Mouse (Mus musculus) heart, embryonic 12.5 days (tissue): Measurements from ENCODE around the gene Myh9. TPM values are rescaled to one million over a fixed set of nuclear protein-coding genes. Genes with fewer than 3 reads are reported as not detected.

Experiments
- ATAC-seq: fragments of 200-750 bp; cut with Nextera tagmentation; 2 replicates; pipeline ENCODE4 v1.8.0; 2017; ENCODE audit warnings: moderate TSS enrichment, moderate library complexity; ENCODE audit not compliant: insufficient number of reproducible peaks, low FRiP score
- H3K27ac ChIP-seq: fragments of 300-500 bp; sonication (generic); 2 replicates; pipeline ENCODE4 v1.5.1; 2016; ENCODE audit warnings: mild to moderate bottlenecking, moderate library complexity; ENCODE audit not compliant: poor library complexity, severe bottlenecking
- H3K27me3 ChIP-seq: fragments of 300-500 bp; sonication (generic); replicated peaks from 2 replicates; pipeline ENCODE4 v1.6.1; 2016; ENCODE audit warnings: mild to moderate bottlenecking, moderate library complexity
- H3K36me3 ChIP-seq: fragments of 300-500 bp; sonication (generic); 2 replicates; pipeline ENCODE4 v1.6.1; 2016; ENCODE audit warnings: mild to moderate bottlenecking, moderate library complexity
- H3K4me1 ChIP-seq: fragments of 300-500 bp; sonication (generic); replicated peaks from 2 replicates; pipeline ENCODE4 v1.6.1; 2016; ENCODE audit warnings: mild to moderate bottlenecking
- H3K4me2 ChIP-seq: fragments of 300-500 bp; sonication (generic); 2 replicates; pipeline ENCODE4 v1.6.1; 2016; ENCODE audit warnings: mild to moderate bottlenecking, moderate library complexity
- H3K4me3 ChIP-seq: fragments of 300-500 bp; sonication (generic); 2 replicates; pipeline ENCODE4 v1.5.1; 2016; ENCODE audit warnings: mild to moderate bottlenecking
- H3K9ac ChIP-seq: fragments of 300-500 bp; sonication (generic); 2 replicates; pipeline ENCODE4 v1.6.1; 2016; ENCODE audit warnings: mild to moderate bottlenecking, moderate library complexity
- H3K9me3 ChIP-seq: fragments of 300-500 bp; sonication (generic); replicated peaks from 2 replicates; pipeline ENCODE4 v1.6.1; 2016; ENCODE audit warnings: mild to moderate bottlenecking, moderate library complexity
- WGBS: fragments of 180-500 bp; shearing (Covaris S2); methylation state at CpG from one replicate; pipeline ENCODE4 v1.1.7; 2016; 5-methylcytosine and 5-hydroxymethylcytosine counted together
- polyA plus RNA-seq: library from polyadenylated mRNA; unstranded; fragments of >200 nt; fragmentation: Nextera tagmentation; extraction: Ambion mirVana; gene quantifications from 2 replicates; pipeline ENCODE4 v1.2.1, GENCODE M21; 2016

Gene Myh9
- polyA plus RNA-seq, 1 experiment from 2014 or later: 42.0 TPM

GRCm38 (mm10) chr15:77816601-77816950 lies 25.4 kb downstream of the Myh9 start:
- H3K9ac ChIP-seq: peak overlapping the region; percentile 30; the same call in 1 of the 2 replicates
- peaks cover 15% of the 10 kb centered on the region for H3K36me3 ChIP-seq
- 40% methylated on average over 4 of the region's 4 CpGs for WGBS
- no peaks in the 10 kb centered on the region for H3K27me3 ChIP-seq
- no peak for ATAC-seq
- H3K4me2 ChIP-seq: peak overlapping the region; percentile 17; the same call in 1 of the 2 replicates
- no peak overlapping the region for H3K4me3 ChIP-seq
- peaks cover 100% of the 10 kb centered on the region for H3K4me1 ChIP-seq
- peak overlapping the region; percentile 76 for H3K27ac ChIP-seq
- no peaks in the 10 kb centered on the region for H3K9me3 ChIP-seq

GRCm38 (mm10) chr15:77815867-77816600 lies 25.9 kb downstream of the Myh9 start:
- Histone ChIP-seq H3K9me3 (no peaks in the 10 kb centered on the region), H3K9ac (peak overlapping the region; percentile 30), H3K36me3 (peaks cover 20% of the 10 kb centered on the region), H3K27ac (peak overlapping the region; percentile 76), H3K27me3 (no peaks in the 10 kb centered on the region), H3K4me3 (no peak overlapping the region), H3K4me2 (peak overlapping the region; percentile 26; the same call in 1 of the 2 replicates), H3K4me1 (peaks cover 100% of the 10 kb centered on the region)
- no peak for ATAC-seq
- WGBS: 58% methylated on average over 17 of the region's 17 CpGs

DNA sequence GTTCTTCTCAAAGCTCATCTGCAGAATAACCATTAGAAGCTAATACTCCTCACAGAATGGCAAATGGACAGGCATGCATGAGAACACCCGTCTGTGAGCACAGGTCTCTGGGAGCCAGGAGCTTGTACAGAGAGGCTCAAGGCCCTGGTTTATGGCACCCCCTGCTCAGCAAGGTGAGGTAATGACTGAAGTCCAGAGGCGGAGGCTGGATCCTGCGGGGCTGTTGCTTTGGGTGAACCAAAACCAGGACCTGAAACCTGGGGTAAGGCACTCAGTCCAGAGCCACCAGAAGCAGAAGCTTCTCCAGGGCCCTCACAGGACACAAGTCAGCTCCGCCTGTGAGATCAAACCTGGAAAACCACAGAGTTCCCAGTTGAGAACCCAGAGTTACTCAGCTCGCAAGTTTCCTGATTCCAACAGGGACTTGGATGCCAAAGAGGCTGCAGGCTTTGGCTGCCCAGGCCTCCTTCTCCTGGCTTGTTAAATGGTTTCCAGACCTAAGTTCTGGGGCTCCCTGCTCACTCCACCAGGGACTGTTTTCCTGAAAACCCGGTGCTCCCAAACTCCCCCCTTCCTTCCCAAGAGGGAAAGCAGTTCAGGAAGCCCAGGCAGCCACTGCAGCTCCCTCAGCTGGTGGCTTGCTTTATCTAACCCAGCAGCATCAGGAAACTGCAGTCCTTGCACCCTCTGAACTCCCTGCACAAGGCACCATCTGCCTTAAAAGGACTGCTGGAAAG lies 28.2 kb downstream of the Myh9 start:
- H3K4me2 ChIP-seq: peak overlapping the region; percentile 5; the same call in 1 of the 2 replicates
- no peak for ATAC-seq
- no peak overlapping the region for H3K4me3 ChIP-seq
- WGBS: 70% methylated on average over 6 of the region's 6 CpGs
- H3K4me1 ChIP-seq: peaks cover 97% of the 10 kb centered on the region
- H3K27me3 ChIP-seq: no peaks in the 10 kb centered on the region
- H3K9ac ChIP-seq: peak overlapping the region; percentile 56; the same call in 1 of the 2 replicates
- no peaks in the 10 kb centered on the region for H3K9me3 ChIP-seq
- H3K36me3 ChIP-seq: peaks cover 41% of the 10 kb centered on the region
- H3K27ac ChIP-seq: peak overlapping the region; percentile 50

DNA sequence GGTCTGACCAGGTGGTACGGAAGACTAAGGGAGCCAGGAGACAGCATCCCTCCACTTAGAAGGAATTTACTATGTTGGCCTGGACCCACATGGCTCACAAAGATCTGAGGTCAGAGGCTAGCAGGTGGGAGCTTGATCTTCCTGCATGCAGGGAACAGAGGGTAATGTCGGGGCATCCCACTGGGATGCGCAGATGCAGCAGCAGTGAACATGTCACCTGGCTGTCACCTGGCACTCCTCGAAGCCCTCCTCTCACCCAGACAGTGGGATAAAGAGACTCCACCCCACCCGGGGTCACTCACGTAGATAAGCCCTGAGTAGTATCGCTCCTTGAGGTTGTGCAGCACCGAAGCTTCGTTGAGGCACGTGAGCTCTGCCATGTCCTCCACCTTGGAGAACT lies 29.4 kb downstream of the Myh9 start:
- Histone ChIP-seq H3K4me3 (no peak overlapping the region), H3K9me3 (no peaks in the 10 kb centered on the region), H3K4me1 (peaks cover 93% of the 10 kb centered on the region), H3K36me3 (peaks cover 53% of the 10 kb centered on the region), H3K4me2 (no peak overlapping the region), H3K27ac (no peak overlapping the region), H3K27me3 (no peaks in the 10 kb centered on the region), H3K9ac (no peak overlapping the region)
- no peak for ATAC-seq
- 82% methylated on average over 10 of the region's 10 CpGs for WGBS

- Histone ChIP-seq H3K9ac (0 out of 2 replicates have a peak overlapping the region, but pooled peaks have one; percentile 17), H3K36me3 (peaks cover 67% of the 10 kb centered on the region), H3K27me3 (no peaks in the 10 kb centered on the region), H3K4me3 (no peak overlapping the region), H3K27ac (peak overlapping the region; percentile 65), H3K9me3 (no peaks in the 10 kb centered on the region), H3K4me1 (peaks cover 93% of the 10 kb centered on the region), H3K4me2 (no peak overlapping the region)
- ATAC-seq: no peak
- 51% methylated on average over 11 of the region's 11 CpGs for WGBS
Observed at GRCm38 (mm10) chr15:77811099-77811760, 30.7 kb downstream of the Myh9 start.

- H3K9ac ChIP-seq: peak overlapping the region; percentile 17; the same call in 1 of the 2 replicates
Observed at GRCm38 (mm10) chr15:77810416-77811098, 31.4 kb downstream of the Myh9 start.

GRCm38 (mm10) chr15:77809434-77809833 lies 32.5 kb downstream of the Myh9 start:
- no peak overlapping the region for H3K9ac ChIP-seq
- no peaks in the 10 kb centered on the region for H3K9me3 ChIP-seq
- H3K27me3 ChIP-seq: no peaks in the 10 kb centered on the region
- 86% methylated on average over 1 of the region's 1 CpGs for WGBS
- H3K4me2 ChIP-seq: no peak overlapping the region
- H3K4me3 ChIP-seq: no peak overlapping the region
- ATAC-seq: no peak
- peaks cover 93% of the 10 kb centered on the region for H3K4me1 ChIP-seq
- no peak overlapping the region for H3K27ac ChIP-seq
- H3K36me3 ChIP-seq: peaks cover 84% of the 10 kb centered on the region

More at GRCm38 (mm10) chr15:77810416-77811098, 31.4 kb downstream of the Myh9 start:
- no peaks in the 10 kb centered on the region for H3K27me3 ChIP-seq
- H3K4me2 ChIP-seq: no peak overlapping the region
- H3K27ac ChIP-seq: peak overlapping the region; percentile 65
- WGBS: 82% methylated on average over 17 of the region's 17 CpGs
- H3K4me1 ChIP-seq: peaks cover 93% of the 10 kb centered on the region
- ATAC-seq: no peak
- no peaks in the 10 kb centered on the region for H3K9me3 ChIP-seq
- no peak overlapping the region for H3K4me3 ChIP-seq
- peaks cover 74% of the 10 kb centered on the region for H3K36me3 ChIP-seq

- no peak overlapping the region for H3K4me2 ChIP-seq
- peak overlapping the region; percentile 61 for H3K27ac ChIP-seq
- no peaks in the 10 kb centered on the region for H3K27me3 ChIP-seq
- H3K4me1 ChIP-seq: peaks cover 91% of the 10 kb centered on the region
- ATAC-seq: no peak
- no peak overlapping the region; the same call in 1 of the 2 replicates for H3K9ac ChIP-seq
- H3K36me3 ChIP-seq: peaks cover 94% of the 10 kb centered on the region
- no peak overlapping the region for H3K4me3 ChIP-seq
- 66% methylated on average over 7 of the region's 7 CpGs for WGBS
- no peaks in the 10 kb centered on the region for H3K9me3 ChIP-seq
Observed at GRCm38 (mm10) chr15:77807264-77807585, 34.8 kb downstream of the Myh9 start.

DNA sequence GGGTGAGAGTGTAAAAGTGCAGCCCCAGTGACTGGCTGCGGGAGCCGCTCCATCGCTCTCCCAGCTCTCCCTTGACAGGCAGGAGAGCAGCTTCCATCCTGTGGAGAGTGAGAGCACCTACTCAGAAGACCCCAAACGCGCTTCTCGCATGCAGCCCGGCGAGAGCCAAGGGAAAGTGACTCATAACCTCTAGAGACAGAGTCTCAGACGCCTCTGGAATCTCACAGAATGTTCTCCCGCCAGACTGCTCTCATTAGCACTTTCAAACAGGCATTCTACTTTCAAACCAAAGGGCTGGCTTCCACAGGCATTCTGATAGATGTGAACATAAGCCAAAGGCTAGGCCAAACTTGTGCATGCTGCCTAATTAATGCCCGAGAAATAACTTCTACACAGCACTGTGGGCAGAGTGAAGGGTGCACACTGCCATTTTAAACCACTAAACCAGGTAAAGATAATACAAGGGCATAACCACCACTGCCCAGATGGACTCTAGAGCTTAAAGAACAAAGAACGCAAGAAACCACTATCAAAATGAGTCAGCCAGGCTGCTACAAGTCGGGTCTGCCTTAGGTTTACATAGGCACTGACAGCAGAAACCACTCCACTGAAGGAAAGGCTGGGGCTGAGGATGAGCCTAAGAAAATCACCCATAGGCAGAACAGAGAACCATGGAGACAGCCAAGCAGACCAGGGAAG lies 35.3 kb downstream of the Myh9 start:
- Histone ChIP-seq H3K9ac (no peak overlapping the region), H3K36me3 (peaks cover 94% of the 10 kb centered on the region), H3K4me1 (peaks cover 91% of the 10 kb centered on the region)

GRCm38 (mm10) chr15:77805657-77806056 lies 36.3 kb downstream of the Myh9 start:
- no peak overlapping the region; the same call in 1 of the 2 replicates for H3K9ac ChIP-seq
- WGBS: 89% methylated on average over 4 of the region's 4 CpGs
- H3K27me3 ChIP-seq: no peaks in the 10 kb centered on the region
- H3K27ac ChIP-seq: 0 out of 2 replicates have a peak overlapping the region, but pooled peaks have one; percentile 61
- peaks cover 91% of the 10 kb centered on the region for H3K4me1 ChIP-seq
- no peaks in the 10 kb centered on the region for H3K9me3 ChIP-seq
- H3K36me3 ChIP-seq: peaks cover 93% of the 10 kb centered on the region
- no peak overlapping the region for H3K4me2 ChIP-seq
- no peak overlapping the region for H3K4me3 ChIP-seq
- ATAC-seq: no peak

More for the DNA sequence above, 35.3 kb downstream of the Myh9 start:
- Histone ChIP-seq H3K27ac (peak overlapping the region; percentile 61), H3K4me2 (no peak overlapping the region), H3K4me3 (no peak overlapping the region), H3K9me3 (no peaks in the 10 kb centered on the region), H3K27me3 (no peaks in the 10 kb centered on the region)
- 53% methylated on average over 13 of the region's 13 CpGs for WGBS
- ATAC-seq: no peak
